Mouse (Mus musculus): ENCODE results near the gene Trmt1.

Gene Trmt1

GRCm38 (mm10) chr8:84731371-84732177 is 45.5 kb downstream of the Trmt1 start:
- DNase-seq (ENCODE audit: low spot score in 2 of 2), result no peak

- DNase-seq (ENCODE audit: low spot score in 2 of 2), result no peak
Measured at GRCm38 (mm10) chr8:84732545-84732944, 46.4 kb downstream of the Trmt1 start.

GRCm38 (mm10) chr8:84732996-84733395 is 46.9 kb downstream of the Trmt1 start:
- no peak for DNase-seq (ENCODE audit: low spot score in 2 of 2)

DNA sequence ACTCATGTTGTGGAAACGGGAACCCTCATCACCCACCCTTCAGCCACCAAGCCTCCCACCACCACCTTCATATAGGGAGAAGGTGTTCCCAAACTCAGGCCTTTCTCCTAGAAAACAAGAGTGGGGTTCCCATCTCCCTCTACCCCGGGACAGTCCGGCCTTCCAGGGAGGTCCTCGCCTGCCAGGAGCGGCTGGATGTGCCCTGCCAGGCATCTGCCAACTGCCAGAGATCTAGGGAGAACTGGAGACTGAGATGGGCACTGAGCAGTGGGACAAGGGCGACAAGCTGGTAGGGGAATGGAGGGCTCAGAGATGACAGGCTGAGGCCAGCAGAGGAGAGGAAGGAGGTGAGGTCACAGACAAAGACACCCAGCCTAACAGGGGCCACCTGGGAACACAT is 47.9 kb downstream of the Trmt1 start:
- DNase-seq (ENCODE audit: low spot score in 2 of 2), result no peak

- no peak for DNase-seq (ENCODE audit: low spot score in 2 of 2)
Measured at GRCm38 (mm10) chr8:84734680-84735079, 48.6 kb downstream of the Trmt1 start.

GRCm38 (mm10) chr8:84735597-84735996 is 49.5 kb downstream of the Trmt1 start:
- DNase-seq (ENCODE audit: low spot score in 2 of 2), result no peak

DNA sequence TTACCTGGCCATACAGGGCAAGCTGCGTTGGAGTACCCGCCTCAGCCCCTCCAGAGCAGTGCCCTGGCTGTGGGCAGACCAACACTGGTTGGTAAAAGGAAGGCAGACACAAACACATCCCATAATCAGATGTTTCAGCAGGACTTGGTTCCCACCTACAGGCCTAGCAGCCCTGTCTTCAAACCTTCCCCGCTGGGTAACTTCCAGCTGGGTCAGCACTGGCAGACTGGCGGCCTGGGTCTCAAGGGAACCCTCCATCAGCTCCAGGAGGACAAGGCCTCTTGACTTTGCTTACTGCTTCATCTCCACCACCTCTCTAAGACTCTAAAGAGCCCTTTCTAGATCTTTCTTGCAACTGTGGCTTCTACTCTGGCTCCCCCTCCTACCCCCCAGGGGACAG is 50.4 kb downstream of the Trmt1 start:
- no peak for DNase-seq (ENCODE audit: low spot score in 2 of 2)

GRCm38 (mm10) chr8:84737608-84738007 is 51.5 kb downstream of the Trmt1 start:
- DNase-seq (ENCODE audit: low spot score in 2 of 2), result peak; percentile 54 to 75

DNA sequence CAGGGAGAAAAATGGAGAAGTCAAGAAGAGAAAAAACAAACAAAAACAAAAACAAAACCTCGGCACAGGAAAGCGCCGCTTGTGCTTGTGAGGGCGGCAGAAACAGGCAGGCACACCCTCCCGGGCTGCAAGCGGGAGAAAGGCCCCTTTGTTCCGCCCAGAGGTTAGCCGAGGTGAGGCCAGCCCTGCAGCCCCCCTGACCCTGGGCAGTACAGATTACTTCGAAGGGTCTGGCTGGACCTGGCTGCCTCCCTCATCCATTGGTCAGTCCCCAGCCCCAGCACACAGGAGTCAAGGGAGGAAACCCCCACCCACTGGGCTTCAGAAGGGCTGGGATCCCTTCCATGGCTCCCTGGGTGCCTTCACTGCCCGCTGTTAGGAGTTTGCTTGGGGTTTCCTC is 52.2 kb downstream of the Trmt1 start:
- no peak for DNase-seq (ENCODE audit: low spot score in 2 of 2)

GRCm38 (mm10) chr8:84738715-84739400 is 52.8 kb downstream of the Trmt1 start:
- no peak for DNase-seq (ENCODE audit: low spot score in 2 of 2)

- DNase-seq (ENCODE audit: low spot score in 2 of 2), result no peak
Measured at GRCm38 (mm10) chr8:84739401-84739742, 53.3 kb downstream of the Trmt1 start.

GRCm38 (mm10) chr8:84740895-84741843 is 55.1 kb downstream of the Trmt1 start:
- no peak for DNase-seq (ENCODE audit: low spot score in 2 of 2)

DNA sequence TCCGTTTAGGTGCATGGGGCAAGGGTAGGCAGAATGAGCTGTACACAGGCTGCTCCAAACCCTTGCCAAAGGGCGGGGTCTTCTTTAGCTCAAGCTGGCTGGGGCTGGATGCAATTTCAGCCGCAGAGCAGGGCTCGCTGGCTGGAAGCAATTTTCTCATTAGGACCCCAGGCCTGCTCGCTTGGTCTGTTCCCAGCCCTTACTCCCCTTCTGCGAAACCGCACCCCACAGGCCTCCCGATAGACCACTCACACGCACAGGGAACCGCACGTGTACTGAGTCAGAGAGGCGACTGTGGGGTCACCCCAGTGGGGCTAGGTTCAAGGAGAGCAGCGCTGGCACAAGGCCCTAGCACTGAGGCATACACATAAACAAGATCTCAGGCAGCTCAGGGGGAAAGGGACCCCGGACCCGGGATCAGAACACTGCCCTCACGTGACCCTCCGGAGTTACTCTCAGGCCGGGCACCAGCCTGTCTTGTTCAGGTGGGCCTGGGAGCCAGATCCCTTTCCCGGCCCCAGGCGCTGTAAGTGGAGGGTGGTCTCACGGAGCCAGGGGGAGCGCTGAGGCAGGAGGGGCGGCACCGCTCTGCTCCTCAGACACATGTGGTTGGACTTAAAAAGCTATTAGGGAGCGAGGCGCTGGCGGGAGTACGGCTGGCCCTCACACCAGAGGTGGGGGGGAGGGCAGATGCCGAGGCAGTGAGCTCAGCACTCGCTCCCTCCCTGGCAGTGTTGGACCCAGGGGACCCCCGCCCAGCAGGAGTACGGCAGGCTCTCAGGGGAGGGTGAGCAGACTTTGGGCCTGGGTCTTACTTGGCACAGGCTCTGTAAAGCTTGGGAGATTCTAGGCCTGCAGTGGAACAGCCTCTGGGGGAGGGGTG is 56.3 kb downstream of the Trmt1 start:
- DNase-seq (ENCODE audit: low spot score in 2 of 2), result no peak

DNA sequence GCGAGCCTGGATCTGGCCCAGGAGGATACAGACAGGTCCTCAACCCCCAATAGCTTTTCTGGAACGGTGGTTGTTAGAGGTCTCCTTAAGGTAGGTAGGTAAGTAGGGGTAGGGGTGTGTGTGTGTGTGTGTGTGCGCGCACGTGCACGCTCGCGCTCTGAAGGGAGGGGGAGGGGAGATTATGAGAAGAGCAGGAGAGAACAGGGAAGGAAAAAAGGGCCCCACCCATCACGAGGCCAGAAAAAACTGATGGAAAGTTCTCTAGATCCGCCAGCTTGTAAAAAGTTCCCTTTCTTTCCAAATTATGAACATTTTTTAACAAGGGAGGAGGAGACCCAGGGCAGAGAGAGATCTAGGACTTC is 56.9 kb downstream of the Trmt1 start:
- no peak for DNase-seq (ENCODE audit: low spot score in 2 of 2)

- DNase-seq (ENCODE audit: low spot score in 2 of 2), result no peak
Measured at GRCm38 (mm10) chr8:84743517-84744420, 57.7 kb downstream of the Trmt1 start.

- DNase-seq (ENCODE audit: low spot score in 2 of 2), result no peak
Measured at GRCm38 (mm10) chr8:84745032-84745925, 59.2 kb downstream of the Trmt1 start.

Data from frontal cortex, postnatal 10 days (tissue).